Mouse (Mus musculus): Measurements from ENCODE around the gene Rinl.

- TF ChIP-seq POLR2A (IDR thresholded peaks at IDR 0.05; ENCODE audit: low read depth, low read length) (no peak), CTCF (IDR thresholded peaks at IDR 0.05; ENCODE audit: extremely low read depth, insufficient read length, insufficient replicate concordance, low read depth, low read length) (no peak)
Observed at GRCm38 (mm10) chr7:28816201-28816600, 27.4 kb downstream of the Rinl start.
